Mouse (Mus musculus) large intestine, adult 2 months (tissue): Measurements from ENCODE around the gene Vangl1. TPM values are rescaled to one million over a fixed set of nuclear protein-coding genes. Genes with fewer than 3 reads are reported as not detected.
A peak's percentile ranks its signal among the peaks of the same experiment; 100 is the strongest.
"Not testable (repeated sequence)": the region's sequence is repeated elsewhere in the genome, so short reads cannot be mapped to it uniquely, and the experiment has no call there.

ENCODE experiments used
- DNase-seq: peaks from one replicate; pipeline ENCODE4 v3.0.0-alpha.2; 2012; ENCODE audit warnings: low read depth, low spot score
- WGBS: fragments of 180-500 bp; shearing (Covaris S2); methylation state at CpG from one replicate; pipeline ENCODE4 v1.1.7; 2018; 5-methylcytosine and 5-hydroxymethylcytosine counted together
- polyA plus RNA-seq: library from polyadenylated mRNA; depleted of rRNA; stranded (reverse); fragments of >200 nt; gene quantifications from 2 replicates; pipeline ENCODE4 v1.2.3, GENCODE M21; 2012; rRNA removed

Vangl1 gene
- polyA plus RNA-seq = 6.5 and 7.8 TPM in 2 replicates

DNA sequence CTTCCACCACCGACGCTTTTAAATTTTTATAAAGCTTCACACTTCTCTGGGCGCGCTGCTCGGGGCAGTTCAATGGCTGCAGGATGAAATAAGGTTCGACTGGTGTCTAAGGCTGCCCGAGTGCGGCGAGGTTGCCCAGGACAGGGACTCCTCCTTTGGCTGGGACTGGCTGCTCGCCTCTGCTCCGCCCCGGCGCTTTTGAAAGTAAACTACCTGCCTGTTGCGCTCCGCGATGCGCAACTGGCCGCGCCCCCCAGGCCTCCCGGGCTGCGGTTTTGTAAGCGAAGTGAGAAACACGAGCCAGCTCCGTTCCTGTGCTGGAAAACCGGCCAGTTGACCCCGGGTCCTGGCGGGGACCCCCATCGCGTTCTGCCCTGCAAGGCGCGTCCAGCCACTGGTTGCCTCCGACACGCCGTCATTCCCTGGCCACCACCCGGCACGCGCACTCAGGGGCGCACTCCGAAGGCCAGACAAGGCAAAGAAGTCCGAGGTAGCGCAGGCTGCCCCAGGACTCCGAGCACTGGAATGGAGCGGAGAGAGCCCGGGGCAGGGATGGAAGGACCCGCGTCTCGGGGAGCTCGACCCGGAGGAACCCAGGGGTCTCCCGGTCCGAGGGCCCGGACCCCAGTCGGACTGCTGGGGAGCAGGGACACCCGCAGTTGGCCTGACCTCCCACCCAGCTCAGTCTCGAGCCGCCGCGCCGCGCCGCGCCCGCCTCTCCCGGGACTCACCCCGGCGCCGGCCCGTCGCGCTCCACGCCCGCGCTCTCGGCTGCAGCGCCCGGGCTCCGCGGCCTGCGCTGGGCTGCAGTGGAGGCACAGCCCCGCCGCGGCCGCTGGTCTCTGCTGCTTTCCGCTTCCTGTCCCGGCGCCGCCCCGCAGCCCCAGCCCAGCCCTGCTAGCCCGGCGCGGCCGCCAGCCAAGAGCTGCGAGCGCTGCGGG, at the start of gene Vangl1:
Gene Vangl1, minus strand, starts transcription at position 913 of the 941 bp plus-strand sequence.
- WGBS = 1% methylated on average over 90 of the region's 95 CpGs
- peak; percentile 33 for DNase-seq

DNA sequence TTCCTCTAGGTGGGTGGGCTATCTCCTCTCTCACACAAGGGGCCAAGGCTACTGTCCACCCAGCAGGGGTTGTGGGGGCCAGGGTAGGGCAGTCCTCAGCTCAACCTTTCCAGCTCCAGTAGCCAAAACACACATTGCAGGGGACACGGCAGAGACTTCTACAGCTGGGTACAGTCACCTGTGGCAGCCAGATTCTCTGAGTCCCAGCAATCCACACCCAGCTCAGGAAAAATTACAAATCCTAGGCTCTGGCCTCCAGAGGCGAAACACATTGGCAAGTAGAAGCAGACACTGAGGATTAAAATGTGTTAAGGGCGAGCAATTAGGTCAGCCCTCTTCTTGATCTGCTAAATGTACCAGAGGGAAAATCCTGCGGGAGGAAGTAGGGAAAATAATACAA, 49.1 kb upstream of the Vangl1 start:
- no peak for DNase-seq
- 63% methylated on average over 4 of the region's 4 CpGs for WGBS

DNA sequence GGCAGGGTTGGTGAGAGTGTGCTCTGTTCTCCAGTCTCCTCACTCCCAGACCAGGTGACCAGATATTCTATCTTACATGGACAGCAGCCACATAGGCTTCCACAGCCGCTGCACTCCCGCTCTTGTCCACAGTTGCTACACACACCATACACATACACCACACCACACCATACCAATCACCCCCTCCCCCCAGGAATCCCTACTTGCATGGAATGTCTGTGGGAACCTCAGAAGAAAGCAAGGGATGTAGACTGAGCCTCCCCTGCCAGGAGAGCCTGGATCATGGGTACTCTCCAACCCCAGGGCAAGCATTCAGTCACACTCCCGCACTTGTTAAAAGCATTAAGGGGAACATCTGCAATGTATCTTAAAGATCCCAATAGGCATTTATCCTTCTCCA, 48.4 kb upstream of the Vangl1 start:
- WGBS = 84% methylated on average over 3 of the region's 3 CpGs
- DNase-seq = no peak

- no peak for DNase-seq
- 92% methylated on average over 3 of the region's 3 CpGs for whole genome bisulfite sequencing
Measured at GRCm38 (mm10) chr3:102250873-102251272, 46.4 kb upstream of the Vangl1 start.

DNA sequence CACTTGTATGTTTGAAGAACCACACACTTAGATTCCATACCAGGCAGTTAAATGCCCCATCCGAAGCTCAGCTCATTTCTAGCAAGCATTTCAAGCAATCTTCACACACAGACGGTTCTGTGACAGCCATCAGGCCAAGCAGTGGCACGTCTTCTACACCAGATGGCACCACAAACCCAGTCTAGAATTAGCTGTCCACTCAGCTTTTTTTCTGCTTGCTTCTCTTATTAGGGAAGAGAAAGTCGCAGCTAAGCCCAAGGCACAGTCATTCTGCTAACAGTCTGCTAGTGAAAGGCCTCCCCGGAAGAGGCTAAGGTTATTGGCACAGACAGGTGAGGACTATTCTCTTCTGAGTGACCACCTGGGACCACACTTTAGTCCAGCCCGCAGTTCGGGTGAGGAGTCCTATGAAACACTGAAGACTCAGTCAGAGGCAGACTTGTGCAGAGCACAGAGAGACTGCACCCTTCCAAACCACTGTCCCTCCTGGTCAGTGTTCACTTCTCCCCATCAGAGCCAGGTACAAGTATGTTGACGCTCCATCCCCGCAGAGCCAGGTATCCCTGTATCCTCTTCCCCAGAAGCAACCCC, 45.0 kb upstream of the Vangl1 start:
- 49% methylated on average over 9 of the region's 9 CpGs for WGBS
- DNase-seq = no peak

GRCm38 (mm10) chr3:102244601-102245000, 40.1 kb upstream of the Vangl1 start:
- 69% methylated on average over 3 of the region's 3 CpGs for WGBS
- no peak for DNase-seq

DNA sequence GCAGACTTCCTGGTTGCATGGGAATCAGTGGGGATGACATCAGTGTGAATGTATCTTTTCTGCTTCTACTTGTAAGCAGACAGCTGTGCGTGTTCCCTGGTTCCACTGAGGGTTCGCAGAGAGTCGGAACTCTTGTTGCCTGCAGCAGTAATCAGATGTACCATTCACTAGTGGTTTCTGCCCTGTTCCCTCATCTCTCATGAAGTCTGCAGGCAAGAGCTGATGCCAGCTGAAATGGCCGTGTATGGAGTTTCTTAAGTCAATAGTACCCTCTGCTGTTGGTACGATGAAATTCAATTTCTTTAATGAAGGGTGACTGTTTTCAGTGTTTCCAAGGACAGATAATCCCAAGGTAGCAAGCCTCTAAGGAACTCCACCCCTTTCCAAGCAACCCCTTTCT, 38.4 kb upstream of the Vangl1 start:
- DNase-seq = no peak

GRCm38 (mm10) chr3:102231418-102232134, 27.1 kb upstream of the Vangl1 start:
- 85% methylated on average over 9 of the region's 9 CpGs for WGBS
- DNase-seq = no peak

More for the DNA sequence above, 38.4 kb upstream of the Vangl1 start:
- WGBS = 42% methylated on average over 5 of the region's 5 CpGs

DNA sequence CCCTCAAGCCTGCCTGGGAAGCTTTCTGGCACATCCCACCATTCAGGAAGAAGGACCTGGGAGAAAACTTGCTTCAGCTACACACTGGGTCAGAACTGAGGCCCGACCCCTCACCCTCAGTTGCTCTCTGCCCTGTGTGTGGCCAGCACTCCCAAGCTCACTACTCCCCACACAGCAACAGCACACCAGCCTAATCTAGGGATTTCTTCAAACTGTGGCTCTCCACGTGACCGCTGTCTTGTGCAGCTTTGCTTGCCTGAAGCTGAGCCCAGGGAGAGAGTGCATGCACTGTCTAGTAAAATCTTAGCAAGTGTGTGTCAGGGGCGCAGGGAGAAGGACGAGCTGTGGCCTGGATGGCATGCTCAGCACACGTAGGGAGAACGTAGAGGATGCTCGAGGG, 18.3 kb upstream of the Vangl1 start:
- no peak for DNase-seq
- 80% methylated on average over 8 of the region's 8 CpGs for WGBS

GRCm38 (mm10) chr3:102218301-102218700, 13.8 kb upstream of the Vangl1 start:
- DNase-seq = no peak

GRCm38 (mm10) chr3:102214736-102215135, 10.2 kb upstream of the Vangl1 start:
- DNase-seq = no peak
- 64% methylated on average over 4 of the region's 4 CpGs for WGBS

More at GRCm38 (mm10) chr3:102218301-102218700, 13.8 kb upstream of the Vangl1 start:
- 79% methylated on average over 2 of the region's 2 CpGs for WGBS

- DNase-seq = no peak
- 52% methylated on average over 4 of the region's 4 CpGs for WGBS
Measured at GRCm38 (mm10) chr3:102214299-102214698, 9.8 kb upstream of the Vangl1 start.

DNA sequence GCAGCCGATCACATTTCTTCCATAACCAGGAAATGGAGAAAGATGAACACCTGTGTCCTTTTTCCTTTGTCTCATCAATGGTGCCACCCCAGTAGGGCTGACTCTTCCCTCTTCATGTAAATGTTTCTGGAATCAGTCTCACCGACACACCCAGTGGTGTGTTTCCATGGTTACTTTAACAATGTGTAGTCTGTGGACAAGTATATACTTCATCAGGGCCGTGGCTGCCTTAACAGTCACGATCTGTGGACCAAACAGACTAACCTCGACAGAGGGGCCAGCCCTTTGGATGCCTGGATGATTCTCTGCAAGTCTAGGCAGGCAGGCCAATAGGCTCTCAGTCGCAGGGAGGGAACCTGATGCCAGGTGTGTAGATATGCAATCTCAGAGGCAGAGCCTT, 8.4 kb upstream of the Vangl1 start:
- no peak for DNase-seq
- WGBS = 36% methylated on average over 6 of the region's 6 CpGs

DNA sequence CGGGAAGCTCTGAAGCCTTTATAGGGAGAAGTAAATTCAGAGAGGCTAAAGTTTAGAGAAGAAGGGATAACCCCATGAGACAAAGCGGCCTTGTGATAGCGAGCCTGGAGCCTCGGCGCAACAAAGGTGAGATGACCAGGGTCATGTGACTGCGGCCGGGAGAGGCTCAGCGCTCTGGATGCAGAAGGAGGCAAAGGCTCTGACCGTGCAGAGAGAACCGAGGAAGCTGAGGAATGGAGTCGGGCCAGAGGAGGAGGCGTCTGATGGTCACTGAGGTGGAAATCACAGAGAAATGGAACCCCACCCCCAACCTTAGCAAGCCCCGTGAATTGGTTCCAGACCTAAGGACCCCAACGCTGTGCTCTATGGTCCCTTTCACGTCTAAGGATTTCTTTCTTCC, 7.8 kb upstream of the Vangl1 start:
- no peak for DNase-seq
- WGBS = 91% methylated on average over 15 of the region's 15 CpGs

- DNase-seq = no peak
- WGBS = 78% methylated on average over 2 of the region's 2 CpGs
Measured at GRCm38 (mm10) chr3:102211340-102211739, 6.8 kb upstream of the Vangl1 start.

DNA sequence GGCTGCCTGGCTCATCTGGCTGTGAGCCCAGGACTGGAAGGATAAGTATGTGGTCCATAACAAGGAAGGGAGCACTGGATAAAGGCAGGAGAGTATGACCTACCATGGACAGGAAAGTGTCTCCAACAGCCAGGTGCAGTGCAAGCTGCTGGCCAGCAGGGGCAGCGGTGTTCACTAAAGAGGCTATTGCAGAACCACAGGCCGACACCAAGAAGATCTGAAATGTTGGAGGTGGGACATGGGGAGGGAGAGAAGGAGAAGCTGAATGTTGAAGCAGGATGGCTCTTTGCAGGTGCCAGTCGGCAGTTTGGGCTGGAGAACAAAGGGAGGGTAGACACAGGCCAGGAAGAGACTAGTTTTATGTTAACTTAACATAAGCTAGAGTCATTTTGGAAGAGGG, 6.3 kb upstream of the Vangl1 start:
- 72% methylated on average over 3 of the region's 3 CpGs for WGBS
- no peak for DNase-seq

GRCm38 (mm10) chr3:102208861-102209260, 4.4 kb upstream of the Vangl1 start:
- WGBS = 71% methylated on average over 6 of the region's 6 CpGs

GRCm38 (mm10) chr3:102205458-102205830, 951 bp upstream of the Vangl1 start:
- 52% methylated on average over 7 of the region's 7 CpGs for WGBS
- no peak for DNase-seq

More at GRCm38 (mm10) chr3:102208861-102209260, 4.4 kb upstream of the Vangl1 start:
- DNase-seq = no peak

DNA sequence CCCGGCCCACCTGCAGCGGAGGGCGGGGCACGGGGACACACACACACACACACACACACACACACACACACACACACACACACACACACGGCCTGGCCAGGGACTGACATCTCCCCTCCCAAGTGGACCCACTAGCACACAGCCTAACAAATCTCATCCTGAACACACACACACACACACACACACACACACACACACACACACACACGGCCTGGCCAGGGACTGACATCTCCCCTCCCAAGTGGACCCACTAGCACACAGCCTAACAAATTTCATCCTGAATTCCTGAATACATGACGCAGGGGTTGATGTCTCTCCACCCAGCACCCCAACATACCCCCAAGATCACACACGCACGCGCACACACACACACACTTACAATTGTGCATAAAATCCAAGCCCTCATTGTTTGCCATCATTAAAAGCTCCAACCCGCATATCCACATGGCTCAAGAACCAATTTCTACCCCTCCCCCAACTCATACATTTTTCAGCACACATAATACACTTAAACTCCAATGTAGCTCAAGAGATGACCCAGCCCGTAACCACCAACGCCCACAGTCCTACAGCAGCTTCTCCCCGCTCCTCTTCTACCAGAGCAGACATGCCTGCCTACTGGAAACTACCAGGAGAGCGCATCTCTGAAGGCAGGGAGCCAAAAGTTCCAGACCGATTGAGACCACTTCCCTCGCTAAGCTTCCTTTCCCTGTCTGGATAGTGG, 403 bp upstream of the Vangl1 start:
- 19% methylated on average over 16 of the region's 17 CpGs for WGBS

GRCm38 (mm10) chr3:102203131-102203530, 1.4 kb downstream of the Vangl1 start:
- 19% methylated on average over 7 of the region's 7 CpGs for WGBS
- DNase-seq = no peak

More for the DNA sequence above, 403 bp upstream of the Vangl1 start:
- not testable (repeated sequence) for DNase-seq
